Mouse (Mus musculus): ENCODE results near the gene Eif3i.

The Eif3i gene

DNA sequence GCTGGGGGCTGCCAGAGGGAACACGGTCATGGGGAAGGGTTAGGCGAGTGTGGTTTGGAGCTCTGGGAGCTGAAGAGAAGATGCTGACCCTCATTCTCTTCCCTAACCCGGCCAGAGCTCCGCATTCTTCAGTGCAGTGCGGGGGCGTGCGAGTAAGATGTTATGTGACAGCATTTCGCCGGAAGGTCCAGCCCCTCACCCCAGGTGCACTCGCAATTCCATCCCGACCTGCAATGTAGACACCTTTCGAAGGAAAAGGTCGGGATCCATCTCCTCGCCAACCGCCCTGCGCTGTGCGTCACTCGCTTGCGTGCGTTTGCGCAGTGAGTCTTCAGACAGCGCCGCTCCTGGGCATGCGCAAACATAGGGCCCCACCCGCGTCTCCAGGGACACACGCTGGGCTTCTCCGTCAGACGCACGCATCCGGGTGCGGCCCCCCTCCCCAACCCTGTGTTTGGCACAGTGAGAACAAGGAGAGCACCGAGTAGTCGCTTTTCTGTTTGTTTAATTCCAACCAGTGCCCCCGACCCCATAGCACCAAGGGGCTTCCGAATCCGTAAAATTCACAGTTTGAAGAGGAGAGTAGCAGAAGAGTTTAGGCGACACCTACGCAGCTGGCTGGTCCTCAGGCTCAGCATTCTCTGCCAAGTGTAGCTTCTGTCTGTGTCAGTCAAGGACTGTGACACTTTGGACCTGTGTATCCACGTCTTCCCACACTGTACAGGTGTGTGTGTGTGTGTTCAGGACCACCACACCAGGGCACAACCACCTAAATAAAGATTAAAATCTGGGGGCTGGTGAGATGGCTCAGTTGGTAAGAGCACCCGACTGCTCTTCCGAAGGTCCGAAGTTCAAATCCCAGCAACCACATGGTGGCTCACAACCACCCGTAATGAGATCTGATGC is 18.6 kb upstream of the Eif3i start, which contains the start of gene Iqcc:
TSS of gene Iqcc (minus strand) at position 314 of the 906 bp plus-strand sequence.
- DNase-seq (ENCODE audit: low read depth, low spot score), result peak; percentile 92

DNA sequence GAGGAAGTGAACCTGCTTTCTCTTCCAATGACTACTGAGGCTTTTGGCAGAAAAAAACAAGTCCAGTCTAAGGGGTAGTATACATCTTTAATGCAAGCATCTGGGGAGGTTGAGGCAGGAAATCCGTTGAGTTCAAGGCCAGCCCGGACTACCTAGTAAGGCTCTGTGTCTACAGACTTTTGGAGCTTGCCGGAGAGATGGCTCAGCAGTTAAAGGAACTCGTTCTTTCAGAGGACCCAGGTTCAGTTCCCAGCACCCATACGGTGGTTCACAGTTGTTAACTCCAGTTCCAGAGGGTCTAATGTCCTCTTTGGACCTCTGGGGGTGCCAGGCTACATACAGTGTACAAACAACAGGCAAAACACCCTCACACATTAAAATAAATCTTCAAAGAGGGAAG is 17.6 kb upstream of the Eif3i start:
- no peak for DNase-seq (ENCODE audit: low read depth, low spot score)

GRCm38 (mm10) chr4:129617121-129617641 is 16.7 kb upstream of the Eif3i start:
- no peak for DNase-seq (ENCODE audit: low read depth, low spot score)

- no peak for DNase-seq (ENCODE audit: low read depth, low spot score)
Observed at GRCm38 (mm10) chr4:129616631-129617030, 16.2 kb upstream of the Eif3i start.

- DNase-seq (ENCODE audit: low read depth, low spot score), result no peak
Observed at GRCm38 (mm10) chr4:129615801-129616290, 15.4 kb upstream of the Eif3i start.

GRCm38 (mm10) chr4:129614093-129614492 is 13.6 kb upstream of the Eif3i start, which contains the start of gene Dcdc2b:
Gene Dcdc2b, minus strand, starts transcription at chr4:129614257.
- no peak for DNase-seq (ENCODE audit: low read depth, low spot score)

GRCm38 (mm10) chr4:129610472-129610871 is 10.0 kb upstream of the Eif3i start:
- DNase-seq (ENCODE audit: low read depth, low spot score), result no peak

DNA sequence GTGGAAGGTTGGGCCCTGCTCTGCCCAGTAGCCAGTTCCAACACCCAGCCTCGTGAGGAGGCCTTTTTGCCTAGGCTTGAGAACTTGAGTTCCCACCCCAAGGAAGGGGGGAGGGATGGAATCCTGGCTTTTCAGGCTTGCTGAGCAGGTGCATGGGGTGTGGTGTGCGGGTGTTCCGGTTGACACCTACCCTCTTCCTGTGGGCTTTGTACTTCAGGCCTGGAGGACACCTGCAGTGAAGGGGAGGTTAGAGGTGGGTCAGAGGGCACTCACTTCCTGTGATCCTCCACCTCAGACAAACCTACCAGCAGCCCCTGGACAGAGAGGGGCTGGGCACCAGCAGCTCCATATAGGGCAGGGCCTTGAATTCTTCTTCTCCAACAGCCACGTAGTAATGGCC is 9.6 kb upstream of the Eif3i start:
- DNase-seq (ENCODE audit: low read depth, low spot score), result no peak

GRCm38 (mm10) chr4:129609139-129609631 is 8.7 kb upstream of the Eif3i start:
- DNase-seq (ENCODE audit: low read depth, low spot score), result no peak

DNA sequence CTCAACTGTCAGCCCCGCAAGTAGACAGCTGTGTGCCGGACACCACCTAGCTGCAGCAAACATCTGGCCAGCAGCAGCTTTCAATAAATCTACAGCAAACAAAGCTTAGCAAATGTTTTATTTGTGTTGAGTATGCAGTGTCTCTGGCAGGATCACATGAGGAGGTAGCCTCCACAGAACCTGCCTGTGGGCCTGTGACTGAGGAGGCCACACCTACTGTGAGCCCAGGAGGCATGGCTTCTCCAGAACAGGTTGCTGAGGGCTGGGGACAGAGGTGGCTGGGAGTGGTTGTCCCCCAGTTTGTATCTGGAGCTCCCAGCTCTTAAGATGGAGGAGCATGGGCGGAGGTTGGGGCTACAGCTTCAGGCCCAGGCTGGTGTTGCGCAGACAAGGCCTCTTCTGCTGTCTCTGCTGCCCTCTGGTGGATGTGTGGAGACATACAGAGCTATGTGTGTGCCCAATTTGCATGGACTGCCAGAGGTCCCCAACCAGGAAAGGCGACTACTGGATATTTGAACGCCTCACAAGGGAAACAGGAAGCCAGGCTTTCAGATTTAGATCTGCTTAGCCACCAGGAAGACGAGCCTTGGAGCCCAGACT is 8.1 kb upstream of the Eif3i start:
- DNase-seq (ENCODE audit: low read depth, low spot score), result peak; percentile 91

DNA sequence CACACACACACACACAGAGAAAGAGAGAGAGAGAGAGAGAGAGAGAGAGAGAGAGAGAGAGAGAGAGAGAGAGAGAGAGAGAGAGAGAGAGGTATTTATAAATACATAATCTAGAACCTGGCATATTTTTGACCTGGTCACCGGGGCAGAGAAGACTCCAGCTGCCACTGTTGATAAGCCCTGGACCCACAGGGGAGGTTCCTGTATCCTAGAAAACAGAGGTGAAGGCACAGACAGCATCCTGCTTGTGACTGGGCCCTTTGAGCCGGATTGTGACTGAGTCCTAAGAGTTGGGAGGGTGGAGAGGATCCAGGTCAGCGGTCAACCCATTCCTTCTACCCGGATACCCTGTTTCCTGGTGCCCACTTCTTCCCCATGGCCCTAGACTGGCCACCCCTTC is 11.6 kb downstream of the Eif3i start:
- no peak for DNase-seq (ENCODE audit: low read depth, low spot score)

- DNase-seq (ENCODE audit: low read depth, low spot score), result no peak
Observed at GRCm38 (mm10) chr4:129586943-129587342, 13.5 kb downstream of the Eif3i start.

GRCm38 (mm10) chr4:129585773-129586172 is 14.7 kb downstream of the Eif3i start:
- DNase-seq (ENCODE audit: low read depth, low spot score), result no peak

- DNase-seq (ENCODE audit: low read depth, low spot score), result peak; percentile 47
Observed at GRCm38 (mm10) chr4:129584884-129585608, 15.4 kb downstream of the Eif3i start.

DNA sequence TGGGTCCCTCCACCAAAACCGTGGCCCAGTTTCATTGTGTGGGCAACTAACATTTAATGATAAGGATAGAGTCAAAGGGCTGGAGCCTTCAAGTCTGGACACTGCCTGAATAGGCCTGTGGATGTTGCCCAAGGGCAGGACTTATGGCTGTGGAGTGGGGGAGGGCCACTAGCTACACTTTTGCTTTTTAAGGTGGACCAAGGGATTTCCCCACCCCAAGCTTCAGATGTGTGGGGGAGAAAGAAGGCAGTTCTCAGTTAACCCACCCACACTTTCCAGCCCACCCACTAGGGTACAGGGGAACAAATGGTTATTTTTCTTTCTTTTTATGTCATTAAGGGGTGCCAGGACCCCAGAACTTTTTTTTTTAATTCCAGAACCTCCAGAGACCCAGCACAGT is 16.1 kb downstream of the Eif3i start:
- no peak for DNase-seq (ENCODE audit: low read depth, low spot score)

- no peak for DNase-seq (ENCODE audit: low read depth, low spot score)
Observed at GRCm38 (mm10) chr4:129582251-129582650, 18.2 kb downstream of the Eif3i start.

DNA sequence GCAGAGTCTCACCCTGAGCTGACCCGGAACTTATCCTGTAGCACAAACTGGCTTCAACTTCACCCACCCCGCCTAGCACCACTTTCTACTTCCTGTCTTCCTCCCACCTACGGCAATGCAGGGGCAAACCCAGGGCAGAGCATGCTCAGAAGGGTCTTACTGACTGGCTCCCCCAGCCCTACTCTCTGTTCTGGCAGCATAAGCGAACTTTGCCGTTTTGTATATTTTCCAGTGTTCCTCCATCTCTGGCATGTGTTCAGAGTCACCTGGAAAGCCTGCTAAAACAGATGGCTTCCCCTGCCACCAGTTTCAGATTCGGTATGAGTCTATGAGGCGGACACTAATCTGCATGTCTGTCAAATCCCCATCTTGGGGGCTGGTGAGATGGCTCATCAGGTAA is 20.1 kb downstream of the Eif3i start:
- no peak for DNase-seq (ENCODE audit: low read depth, low spot score)

- DNase-seq (ENCODE audit: low read depth, low spot score), result no peak
Observed at GRCm38 (mm10) chr4:129578466-129578865, 22.0 kb downstream of the Eif3i start, which contains the start of gene Fam167b. Gene Fam167b, minus strand, starts transcription at chr4:129578549.

DNA sequence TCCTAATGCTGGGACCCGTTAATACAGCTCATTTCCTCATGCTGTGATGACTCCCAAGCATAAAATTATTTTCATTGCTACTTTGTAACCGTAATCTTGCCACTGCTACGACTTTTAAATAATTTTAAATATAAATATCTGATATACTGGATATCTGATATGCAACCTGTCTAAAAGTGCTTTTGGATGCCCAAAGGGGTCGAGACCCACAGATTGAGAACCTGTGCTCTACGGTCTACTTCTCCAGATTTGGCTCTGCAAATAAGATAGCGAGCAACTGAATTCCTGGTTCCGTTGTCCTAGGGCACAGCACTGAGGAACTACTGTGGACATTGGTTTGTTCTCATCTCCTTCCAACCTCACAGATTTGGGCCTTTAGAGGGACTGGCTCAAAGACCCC is 22.8 kb downstream of the Eif3i start:
- DNase-seq (ENCODE audit: low read depth, low spot score), result no peak

- peak; percentile 36 for DNase-seq (ENCODE audit: low read depth, low spot score)
Observed at GRCm38 (mm10) chr4:129576863-129577491, 23.5 kb downstream of the Eif3i start.

Measured in 3T3-L1 (cell line).